20 mouse cellular contexts compared by ENCODE assay signal in the genomic region with DNA sequence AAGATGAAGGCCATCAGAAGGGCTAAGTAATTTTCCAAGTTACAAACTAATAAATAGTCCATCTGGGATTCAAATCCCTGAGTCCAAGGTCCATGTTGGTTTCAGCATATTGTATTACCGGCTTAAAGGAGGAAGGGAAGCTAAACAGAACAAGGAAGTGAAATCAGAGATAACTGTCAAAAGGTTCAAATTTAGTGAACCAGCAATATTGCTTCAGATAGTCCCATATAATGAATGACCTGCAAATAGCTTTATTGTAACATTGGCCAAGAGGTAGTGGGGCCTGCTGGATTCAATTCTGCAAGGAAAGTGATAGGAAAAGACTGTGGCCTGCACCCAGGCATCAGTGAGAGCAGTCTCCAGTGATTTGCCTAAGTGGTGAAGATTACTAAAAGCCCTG.
"Had no signal": no experiment of that assay in that cellular context is flagged by ENCODE, and none has a peak within 500 bp of the region (broad histone marks: within the 10 kb centered on the region; RNA-seq: fewer than 3 reads in every experiment).

No protein-coding gene starts in this region.

- ATAC-seq: midbrain, embryonic 15.5 days had no signal

- H3K9ac ChIP-seq: limb, embryonic 12.5 days; limb, embryonic 15.5 days; liver, embryonic 13.5 days; midbrain, embryonic 12.5 days; midbrain, embryonic 15.5 days; neural tube, embryonic 13.5 days; stomach, embryonic 15.5 days had no signal

- H3K4me1 ChIP-seq: limb, embryonic 12.5 days; limb, embryonic 15.5 days; liver, embryonic 13.5 days; midbrain, embryonic 12.5 days; midbrain, embryonic 15.5 days; neural tube, embryonic 13.5 days; stomach, embryonic 15.5 days had no signal

- H3K9me3 ChIP-seq: limb, embryonic 15.5 days; liver, embryonic 13.5 days; midbrain, embryonic 12.5 days; midbrain, embryonic 15.5 days; neural tube, embryonic 13.5 days; stomach, embryonic 15.5 days had no signal

- H3K36me3 ChIP-seq: limb, embryonic 12.5 days; limb, embryonic 15.5 days; liver, embryonic 13.5 days; midbrain, embryonic 12.5 days; midbrain, embryonic 15.5 days; neural tube, embryonic 13.5 days; stomach, embryonic 15.5 days had no signal

- H3K4me3 ChIP-seq: limb, embryonic 12.5 days; limb, embryonic 15.5 days; liver, embryonic 13.5 days; midbrain, embryonic 12.5 days; midbrain, embryonic 15.5 days; neural tube, embryonic 13.5 days; stomach, embryonic 15.5 days had no signal

- H3K4me2 ChIP-seq: limb, embryonic 12.5 days; limb, embryonic 15.5 days; liver, embryonic 13.5 days; midbrain, embryonic 12.5 days; midbrain, embryonic 15.5 days; neural tube, embryonic 13.5 days; stomach, embryonic 15.5 days had no signal

- DNase-seq: kidney, adult 11 months; kidney, adult 8-10 months; kidney, postnatal 14 days; kidney, postnatal 4 days; left cerebral cortex, postnatal 4 days; liver, embryonic 13.5 days; lung, adult 2 months; lung, postnatal 14 days; right cerebral cortex, adult 18-20 months; right cerebral cortex, postnatal 14 days; right cerebral cortex, postnatal 4 days; spleen, adult 18-20 months; thymus, postnatal 36 days had no signal

- H3K27me3 ChIP-seq: limb, embryonic 12.5 days; limb, embryonic 15.5 days; liver, embryonic 13.5 days; midbrain, embryonic 12.5 days; midbrain, embryonic 15.5 days; neural tube, embryonic 13.5 days; stomach, embryonic 15.5 days had no signal

- H3K27ac ChIP-seq: limb, embryonic 12.5 days; limb, embryonic 15.5 days; liver, embryonic 13.5 days; macrophage; midbrain, embryonic 12.5 days; midbrain, embryonic 15.5 days; neural tube, embryonic 13.5 days; stomach, embryonic 15.5 days had no signal
